Mouse (Mus musculus) kidney, embryonic 15.5 days (tissue): Measurements from ENCODE around the gene Tex38. TPM values are rescaled to one million over a fixed set of nuclear protein-coding genes. Genes with fewer than 3 reads are reported as not detected.
A peak's percentile ranks its signal among the peaks of the same experiment; 100 is the strongest.

Source experiments
- ATAC-seq: fragments of 200-750 bp; cut with Nextera tagmentation; replicated peaks from 2 replicates; pipeline ENCODE4 v1.8.0; 2017; ENCODE audit warnings: moderate TSS enrichment; ENCODE audit not compliant: low FRiP score
- H3K27ac ChIP-seq: fragments of 300-500 bp; sonication (generic); 2 replicates; pipeline ENCODE4 v1.5.1; 2015; ENCODE audit warnings: mild to moderate bottlenecking, inconsistent platforms
- H3K27me3 ChIP-seq: fragments of 300-500 bp; sonication (generic); 2 replicates; pipeline ENCODE4 v1.6.1; 2015; ENCODE audit warnings: inconsistent platforms
- H3K36me3 ChIP-seq: fragments of 300-500 bp; sonication (generic); 2 replicates; pipeline ENCODE4 v1.6.1; 2015; ENCODE audit warnings: inconsistent platforms
- H3K4me1 ChIP-seq: fragments of 300-500 bp; sonication (generic); 2 replicates; pipeline ENCODE4 v1.6.1; 2015; ENCODE audit warnings: inconsistent platforms
- H3K4me2 ChIP-seq: fragments of 300-500 bp; sonication (generic); 2 replicates; pipeline ENCODE4 v1.6.1; 2015; ENCODE audit warnings: moderate library complexity, mild to moderate bottlenecking, inconsistent platforms
- H3K4me3 ChIP-seq: fragments of 300-500 bp; sonication (generic); replicated peaks from 2 replicates; pipeline ENCODE4 v1.5.1; 2015; ENCODE audit warnings: mild to moderate bottlenecking, inconsistent platforms
- H3K9ac ChIP-seq: fragments of 300-500 bp; sonication (generic); 2 replicates; pipeline ENCODE4 v1.6.1; 2015; ENCODE audit warnings: mild to moderate bottlenecking, inconsistent platforms
- H3K9me3 ChIP-seq: fragments of 300-500 bp; sonication (generic); replicated peaks from 2 replicates; pipeline ENCODE4 v1.6.1; 2016; ENCODE audit warnings: inconsistent platforms
- WGBS: fragments of 180-500 bp; shearing (Covaris S2); methylation state at CpG from one replicate; pipeline ENCODE4 v1.1.7; 2015; ENCODE audit warnings: mixed read lengths; 5-methylcytosine and 5-hydroxymethylcytosine counted together
- polyA plus RNA-seq: library from polyadenylated mRNA; unstranded; fragments of >200 nt; fragmentation: Nextera tagmentation; extraction: Ambion mirVana; gene quantifications from 2 replicates; pipeline ENCODE4 v1.2.1, GENCODE M21; 2015

Gene Tex38
- polyA plus RNA-seq, 1 experiment from 2014 or later, result 0.60 TPM

- H3K4me2 ChIP-seq, result no peak overlapping the region
- WGBS, result 70% methylated on average over 3 of the region's 3 CpGs
- no peak for ATAC-seq
- no peak overlapping the region for H3K4me3 ChIP-seq
- H3K9ac ChIP-seq, result no peak overlapping the region
- no peaks in the 10 kb centered on the region for H3K9me3 ChIP-seq
- peak overlapping the region; percentile 32; the same call in 1 of the 2 replicates for H3K27ac ChIP-seq
- no peaks in the 10 kb centered on the region for H3K4me1 ChIP-seq
- peaks cover 6% of the 10 kb centered on the region; the same call in 1 of the 2 replicates for H3K27me3 ChIP-seq
- H3K36me3 ChIP-seq, result no peaks in the 10 kb centered on the region
These were observed 48.5 kb downstream of the Tex38 start for GRCm38 (mm10) chr4:115732223-115732818.

- Histone ChIP-seq H3K27ac (peak overlapping the region; percentile 32; the same call in 1 of the 2 replicates), H3K36me3 (no peaks in the 10 kb centered on the region), H3K27me3 (peaks cover 6% of the 10 kb centered on the region; the same call in 1 of the 2 replicates), H3K9me3 (no peaks in the 10 kb centered on the region), H3K4me3 (no peak overlapping the region), H3K4me2 (no peak overlapping the region), H3K4me1 (no peaks in the 10 kb centered on the region), H3K9ac (no peak overlapping the region)
- peak; percentile 72 for ATAC-seq
- 25% methylated on average over 7 of the region's 7 CpGs for WGBS
These were observed 49.1 kb downstream of the Tex38 start for GRCm38 (mm10) chr4:115731588-115732222.

Other genes starting within 250 kb of the Tex38 start
- gene Cyp4a31, start 217.4 kb downstream of the Tex38 start, polyA plus RNA-seq, result 32.1 and 43.2 TPM in 2 replicates
- 0.26 TPM in 1 of 2 replicates, not detected in the other for gene Cyp4a32, start 180.0 kb downstream of the Tex38 start, polyA plus RNA-seq
- gene Cyp4b1, start 133.3 kb downstream of the Tex38 start, polyA plus RNA-seq, result 5.6 and 6.2 TPM in 2 replicates
- 36.7 and 37.2 TPM in 2 replicates for gene Efcab14, start 43.3 kb downstream of the Tex38 start, polyA plus RNA-seq
- gene Atpaf1, start 3.8 kb upstream of the Tex38 start, polyA plus RNA-seq, result 55.2 and 60.7 TPM in 2 replicates
- 12.4 and 14.6 TPM in 2 replicates for gene Mob3c, start 47.1 kb upstream of the Tex38 start, polyA plus RNA-seq
- gene Mknk1, start 58.2 kb upstream of the Tex38 start, polyA plus RNA-seq, result 23.4 and 25.6 TPM in 2 replicates
- 0.08 TPM in 1 of 2 replicates, not detected in the other for gene Kncn, start 103.4 kb upstream of the Tex38 start, polyA plus RNA-seq
- gene 6430628N08Rik, start 109.6 kb upstream of the Tex38 start, polyA plus RNA-seq, result not detected in 2 replicates
- not detected in 2 replicates for gene Dmbx1, start 158.9 kb upstream of the Tex38 start, polyA plus RNA-seq
- gene Faah, start 236.9 kb upstream of the Tex38 start, polyA plus RNA-seq, result 8.9 and 10.5 TPM in 2 replicates